Mouse (Mus musculus): ENCODE results near the gene Zfp423. TPM values are rescaled to one million over a fixed set of nuclear protein-coding genes. Genes with fewer than 3 reads are reported as not detected.

Zfp423 gene
- total RNA-seq, 2 experiments from 2014 or later, result 25.4 to 32.6 TPM

DNA sequence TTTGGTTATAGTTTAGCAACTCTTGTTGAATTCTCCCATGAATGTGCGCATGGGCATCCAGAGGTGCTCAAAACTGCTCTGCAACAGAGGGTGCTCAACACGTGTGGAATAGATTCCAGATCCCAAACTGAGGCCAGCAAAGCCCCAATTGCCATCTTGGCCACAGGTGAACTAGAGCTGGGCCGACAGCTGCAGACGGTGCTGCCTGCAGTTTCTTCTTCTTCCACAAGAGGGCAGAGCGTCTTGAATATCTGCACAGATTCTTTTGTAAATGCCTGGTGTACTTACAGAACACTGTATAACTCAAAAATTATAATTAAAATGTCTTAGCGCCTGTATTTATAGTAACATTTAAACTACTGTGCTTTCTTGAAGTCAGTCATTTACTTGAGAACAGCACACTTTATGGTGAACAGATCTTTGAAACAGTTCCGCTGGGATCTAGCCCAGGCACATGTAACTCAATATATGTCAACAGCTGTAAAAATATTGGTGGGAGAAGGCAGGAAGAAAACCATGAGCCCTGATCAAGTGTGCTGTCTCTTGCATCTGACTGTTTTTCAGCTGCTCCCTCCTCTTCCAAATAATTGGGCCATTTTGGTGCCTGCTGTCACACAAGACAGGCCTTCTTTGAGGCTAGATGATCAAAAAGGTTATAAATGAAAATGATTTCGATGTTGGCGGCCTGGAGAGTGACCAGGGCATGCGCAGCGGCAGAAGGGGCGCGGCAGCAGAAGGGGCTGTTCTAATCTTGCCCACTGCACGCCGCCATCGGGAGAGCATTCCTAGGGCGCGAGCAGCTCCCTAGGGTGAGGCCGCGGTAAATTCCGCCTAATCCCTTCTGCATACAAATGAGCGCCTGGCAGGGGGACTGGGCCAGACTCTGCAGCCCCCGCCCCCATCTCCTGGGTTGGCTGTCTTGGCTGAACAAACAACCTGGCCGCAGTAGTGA is 243.4 kb downstream of the Zfp423 start:
- H3K27ac ChIP-seq, result no peak overlapping the region

DNA sequence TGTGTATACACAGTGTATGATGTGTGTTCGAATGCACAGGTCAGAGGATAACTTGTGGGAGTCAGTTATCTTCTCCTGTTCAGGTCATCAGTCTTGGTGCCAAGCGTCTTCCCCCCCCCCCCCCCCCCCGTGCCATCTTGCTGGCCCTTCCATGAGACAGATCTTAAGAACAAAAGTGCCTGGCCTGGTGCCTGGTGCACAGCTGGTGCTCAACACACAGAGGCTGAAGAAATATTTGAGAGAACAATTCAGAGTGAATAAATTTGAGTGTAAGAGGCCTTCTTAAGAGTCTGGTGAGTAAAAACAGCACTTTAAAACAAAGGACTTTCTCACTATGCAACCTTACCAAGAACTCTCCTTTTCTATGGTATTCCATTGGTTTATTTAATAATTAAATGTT is 245.4 kb downstream of the Zfp423 start:
- TF ChIP-seq CTCF (IDR thresholded peaks at IDR 0.05), result no peak
- intact Hi-C loops (cut with DNase I), result no loop called here
- no peak overlapping the region for H3K27ac ChIP-seq
- H3K4me3 ChIP-seq, result no peak overlapping the region
- no peak for DNase-seq (ENCODE audit: extremely low spot score in 1 of 2, low spot score in 2 of 2)

More for the DNA sequence above, 243.4 kb downstream of the Zfp423 start:
- intact Hi-C loops (cut with DNase I), result loop anchor here (2.0 to 5.0 kb wide), 4 partner anchors 36 to 305 kb away; no protein-coding TSS in a partner anchor
- peak; percentile 100 for TF ChIP-seq CTCF (IDR thresholded peaks at IDR 0.05)
- DNase-seq (ENCODE audit: extremely low spot score in 1 of 2, low spot score in 2 of 2), result peak; percentile 73 to 86
- no peak overlapping the region for H3K4me3 ChIP-seq

DNA sequence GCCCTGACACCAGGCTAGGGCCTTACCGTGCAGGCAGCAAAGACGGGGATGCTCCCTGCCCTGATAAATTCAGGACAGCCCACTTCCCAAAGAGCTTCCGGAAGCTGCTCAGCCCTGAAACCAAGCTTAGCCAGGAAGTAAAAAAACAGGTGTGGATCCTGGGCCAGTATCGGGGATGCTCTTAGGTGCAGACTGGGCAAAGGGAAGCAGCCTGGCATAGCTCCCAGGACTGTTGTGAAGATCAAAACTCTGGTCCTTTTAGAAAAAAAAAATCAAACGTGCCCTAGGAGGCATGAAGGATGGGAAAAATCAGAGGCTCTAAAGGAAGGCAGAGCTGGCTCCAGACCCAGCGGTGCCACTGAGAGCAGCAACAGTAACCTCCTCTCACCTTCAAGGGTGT is 247.4 kb downstream of the Zfp423 start:
- DNase-seq (ENCODE audit: extremely low spot score in 1 of 2, low spot score in 2 of 2), result no peak
- H3K4me3 ChIP-seq, result no peak overlapping the region
- intact Hi-C loops (cut with DNase I), result no loop called here
- TF ChIP-seq CTCF (IDR thresholded peaks at IDR 0.05), result no peak
- no peak overlapping the region for H3K27ac ChIP-seq

DNA sequence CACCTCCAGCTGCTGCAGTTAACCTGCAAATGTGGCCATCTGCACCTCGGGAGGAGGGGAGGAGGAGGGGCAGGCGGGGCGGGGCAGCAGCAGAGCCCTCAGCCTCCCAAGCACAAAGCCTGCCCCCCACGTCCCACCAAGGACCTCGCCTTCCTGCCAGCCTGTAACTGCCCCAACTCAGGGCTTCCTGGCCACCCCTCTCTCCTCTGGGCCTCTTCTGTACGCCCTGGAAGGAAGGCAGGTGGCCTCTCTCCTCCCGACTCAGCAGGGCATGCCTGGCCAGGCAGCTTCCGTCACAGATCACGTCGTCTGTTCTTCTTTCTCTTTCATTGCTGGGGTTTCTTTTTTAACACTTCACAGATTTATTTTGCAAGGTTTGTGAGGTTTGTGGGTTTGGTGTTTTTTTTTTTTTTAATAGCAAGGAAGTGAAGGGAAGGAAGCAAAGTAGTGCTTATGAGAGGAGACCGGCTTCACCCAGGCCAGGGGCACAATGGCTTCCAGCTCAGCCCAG is 251.2 kb downstream of the Zfp423 start:
- no peak for TF ChIP-seq CTCF (IDR thresholded peaks at IDR 0.05)
- no peak overlapping the region for H3K27ac ChIP-seq
- no peak for DNase-seq (ENCODE audit: extremely low spot score in 1 of 2, low spot score in 2 of 2)
- intact Hi-C loops (cut with DNase I), result no loop called here
- H3K4me3 ChIP-seq, result no peak overlapping the region

DNA sequence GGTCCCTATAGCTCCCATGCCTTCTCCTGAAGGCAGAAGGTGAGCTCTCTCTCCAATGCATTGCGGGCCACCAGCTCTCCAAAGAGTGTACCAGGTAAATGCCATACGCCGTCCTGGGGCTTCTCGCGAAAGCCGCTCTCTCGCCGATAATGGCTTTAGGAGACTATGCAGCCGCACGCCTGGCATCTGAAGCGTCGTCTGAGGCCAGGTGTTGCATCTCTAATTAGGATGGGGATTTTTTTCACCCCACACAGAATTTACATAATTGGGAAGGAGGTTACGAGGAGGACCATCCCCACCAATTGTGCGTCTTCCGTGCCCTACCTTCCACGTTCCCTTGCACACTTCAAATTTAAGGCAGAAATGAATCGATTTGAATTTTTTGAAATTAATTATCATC is 252.2 kb downstream of the Zfp423 start:
- TF ChIP-seq CTCF (IDR thresholded peaks at IDR 0.05), result no peak
- Histone ChIP-seq H3K4me3 (no peak overlapping the region), H3K27ac (no peak overlapping the region)
- intact Hi-C loops (cut with DNase I), result no loop called here
- no peak for DNase-seq (ENCODE audit: extremely low spot score in 1 of 2, low spot score in 2 of 2)

DNA sequence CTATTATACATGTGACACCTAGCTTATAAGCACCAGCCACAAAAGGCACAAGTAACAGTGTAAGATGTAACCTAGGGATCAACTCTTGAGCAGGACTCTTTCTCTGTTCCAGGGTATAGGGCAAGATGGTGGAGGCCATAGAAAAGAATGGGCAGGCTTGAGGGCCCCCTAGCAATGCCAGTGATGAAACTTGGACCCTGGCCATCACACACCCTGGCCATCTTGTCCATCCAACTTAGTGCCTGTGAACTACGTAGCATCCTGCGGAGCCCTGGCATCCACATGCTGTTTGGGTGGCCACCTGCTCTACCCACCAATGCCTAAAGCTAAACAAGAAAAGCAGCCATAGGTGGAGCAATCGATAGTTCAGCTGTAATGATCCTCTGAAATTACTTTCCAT is 254.6 kb downstream of the Zfp423 start:
- intact Hi-C loops (cut with DNase I), result no loop called here
- no peak for TF ChIP-seq CTCF (IDR thresholded peaks at IDR 0.05)
- no peak overlapping the region for H3K27ac ChIP-seq
- DNase-seq (ENCODE audit: extremely low spot score in 1 of 2, low spot score in 2 of 2), result no peak
- no peak overlapping the region for H3K4me3 ChIP-seq

DNA sequence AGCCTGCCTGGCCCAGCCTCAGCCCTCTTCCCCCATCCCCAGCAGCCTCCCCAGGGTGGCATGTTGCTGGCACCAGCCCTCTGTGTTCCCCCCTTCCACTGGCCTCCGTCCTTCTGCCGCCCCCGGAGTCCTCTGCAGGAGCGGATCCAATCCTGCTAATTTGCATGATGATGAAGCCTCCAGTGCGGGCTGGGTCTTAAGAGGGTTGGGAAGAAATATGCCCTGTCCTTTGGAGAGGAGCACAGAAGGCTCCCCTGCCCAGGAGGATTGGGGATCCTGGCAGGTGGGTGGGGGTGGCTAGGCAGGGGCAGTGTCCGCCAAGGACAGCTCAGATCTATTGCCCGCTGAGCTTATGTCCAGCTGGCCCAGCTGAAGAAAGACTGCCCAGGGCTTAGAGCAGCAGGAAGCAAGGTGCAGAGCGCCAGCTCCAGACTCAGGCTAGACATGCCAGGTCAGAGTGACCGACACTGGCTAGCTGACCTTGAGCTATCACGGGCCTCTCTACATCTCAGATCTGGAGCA is 256.5 kb downstream of the Zfp423 start:
- peak in 1 of 2 experiments; percentile 37 for DNase-seq (ENCODE audit: extremely low spot score in 1 of 2, low spot score in 2 of 2)
- TF ChIP-seq CTCF (IDR thresholded peaks at IDR 0.05), result no peak
- intact Hi-C loops (cut with DNase I), result no loop called here
- Histone ChIP-seq H3K27ac (no peak overlapping the region), H3K4me3 (no peak overlapping the region)

DNA sequence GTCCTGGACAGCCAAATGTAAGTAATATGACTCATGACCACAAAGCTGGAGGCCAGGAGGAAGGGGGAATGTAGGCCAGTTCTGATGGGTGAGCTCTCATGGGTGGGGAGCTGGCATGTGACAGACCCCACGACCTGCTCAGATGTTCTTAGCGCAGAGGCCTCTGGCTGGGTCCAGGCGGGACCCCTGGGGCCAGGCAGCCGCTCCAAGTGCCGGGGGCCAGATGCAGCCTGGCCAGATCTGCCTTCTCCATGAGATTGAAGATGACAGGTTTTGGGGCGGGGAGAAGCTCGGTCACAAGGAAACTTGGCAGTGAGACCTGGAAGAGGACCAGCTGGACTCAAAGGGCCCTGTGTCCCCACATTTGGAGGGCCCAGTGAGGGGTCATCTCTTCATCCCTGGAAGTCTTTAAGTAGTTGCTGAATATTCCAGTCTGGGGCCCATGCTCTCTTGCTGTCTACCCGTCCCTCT is 257.3 kb downstream of the Zfp423 start:
- DNase-seq (ENCODE audit: extremely low spot score in 1 of 2, low spot score in 2 of 2), result no peak
- Histone ChIP-seq H3K27ac (no peak overlapping the region), H3K4me3 (no peak overlapping the region)
- TF ChIP-seq CTCF (IDR thresholded peaks at IDR 0.05), result no peak
- intact Hi-C loops (cut with DNase I), result no loop called here

DNA sequence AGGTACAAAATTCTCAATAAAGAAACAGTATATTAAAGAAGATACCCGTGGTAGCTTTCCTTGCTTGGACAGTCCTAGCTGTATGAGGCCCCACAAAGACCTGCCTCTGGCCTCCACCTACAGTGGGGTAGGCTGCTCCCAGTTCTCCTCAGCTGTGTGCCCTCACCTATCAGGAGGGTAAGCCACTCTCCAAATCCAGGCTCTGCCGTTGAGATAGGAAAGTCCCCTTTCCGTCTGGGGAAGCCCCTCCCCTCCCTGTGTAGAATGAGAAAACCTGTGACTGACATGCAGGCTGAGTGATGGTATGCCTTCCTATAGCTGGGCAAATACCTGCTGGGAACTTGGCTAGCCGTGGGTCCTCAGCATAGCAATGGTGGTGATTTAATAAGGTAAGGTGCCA is 257.8 kb downstream of the Zfp423 start:
- Histone ChIP-seq H3K4me3 (no peak overlapping the region), H3K27ac (no peak overlapping the region)
- no peak for DNase-seq (ENCODE audit: extremely low spot score in 1 of 2, low spot score in 2 of 2)
- no peak for TF ChIP-seq CTCF (IDR thresholded peaks at IDR 0.05)
- intact Hi-C loops (cut with DNase I), result no loop called here

DNA sequence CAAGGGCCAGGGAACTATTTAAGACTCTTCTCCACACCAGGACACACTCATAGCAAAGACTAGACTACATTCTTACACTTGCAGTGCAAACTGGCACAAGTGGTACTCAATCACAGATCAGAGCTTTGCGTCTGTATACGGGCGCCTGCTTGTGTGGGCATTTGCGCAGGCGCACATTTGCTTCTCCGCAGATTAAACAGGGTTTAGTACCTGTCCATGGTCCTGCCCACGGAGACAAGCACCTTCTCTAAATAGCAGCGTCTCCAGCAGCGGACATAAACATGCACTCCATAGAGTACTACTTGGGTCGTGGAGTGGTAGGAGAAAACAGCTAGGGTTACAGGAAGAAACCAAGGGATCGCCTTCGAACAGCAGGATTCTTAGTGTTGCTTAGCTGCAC is 259.1 kb downstream of the Zfp423 start:
- no peak overlapping the region for H3K4me3 ChIP-seq
- no peak for DNase-seq (ENCODE audit: extremely low spot score in 1 of 2, low spot score in 2 of 2)
- H3K27ac ChIP-seq, result no peak overlapping the region
- TF ChIP-seq CTCF (IDR thresholded peaks at IDR 0.05), result no peak
- intact Hi-C loops (cut with DNase I), result no loop called here

DNA sequence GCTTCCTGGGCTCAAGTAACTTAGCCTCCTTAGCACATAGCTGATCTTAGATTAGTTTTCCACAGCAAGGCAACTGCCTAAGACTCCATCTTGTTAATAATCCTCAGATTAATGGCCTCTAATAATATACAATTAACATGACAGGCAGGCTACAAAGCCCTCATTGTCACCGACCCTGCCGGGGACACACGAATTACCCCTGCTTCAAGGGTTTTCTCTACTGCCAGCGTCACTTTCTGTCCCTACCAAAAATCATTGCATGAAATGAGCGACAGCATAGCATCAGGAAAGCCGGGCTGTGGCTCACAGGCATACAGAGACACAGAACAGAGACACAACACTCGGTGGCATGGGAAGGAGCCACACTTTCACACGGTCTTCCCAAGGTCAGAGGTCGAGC is 262.3 kb downstream of the Zfp423 start:
- intact Hi-C loops (cut with DNase I), result no loop called here
- DNase-seq (ENCODE audit: extremely low spot score in 1 of 2, low spot score in 2 of 2), result no peak
- H3K4me3 ChIP-seq, result no peak overlapping the region
- no peak for TF ChIP-seq CTCF (IDR thresholded peaks at IDR 0.05)
- no peak overlapping the region for H3K27ac ChIP-seq

DNA sequence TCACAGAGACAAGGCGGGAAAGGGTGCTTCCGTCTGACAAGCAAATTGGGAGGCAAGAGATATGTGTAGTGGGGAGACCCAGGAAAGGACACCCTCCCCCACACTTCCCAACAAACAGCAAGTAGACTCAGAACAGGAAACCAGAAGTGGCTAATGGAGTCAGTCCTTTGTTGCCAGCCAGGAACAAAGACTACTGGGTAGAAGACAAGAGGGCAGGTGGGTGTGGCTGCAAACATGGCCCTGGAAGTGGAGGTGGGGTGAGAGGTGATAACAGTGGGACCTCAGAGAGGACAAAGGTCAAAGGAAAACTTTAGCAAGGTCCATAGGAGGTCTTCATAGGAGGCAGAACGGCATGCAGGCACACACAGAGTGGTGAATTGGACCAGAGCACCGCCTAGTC is 265.7 kb downstream of the Zfp423 start:
- intact Hi-C loops (cut with DNase I), result no loop called here
- no peak overlapping the region for H3K4me3 ChIP-seq
- no peak for DNase-seq (ENCODE audit: extremely low spot score in 1 of 2, low spot score in 2 of 2)
- no peak for TF ChIP-seq CTCF (IDR thresholded peaks at IDR 0.05)
- H3K27ac ChIP-seq, result no peak overlapping the region

All from left cerebral cortex, adult 2 months (tissue).